Mouse (Mus musculus): ENCODE measurements around the gene Zbtb34.
A peak's percentile ranks its signal among the peaks of the same experiment; 100 is the strongest.

Gene Zbtb34

GRCm38 (mm10) chr2:33401217-33401616 is 29.9 kb downstream of the Zbtb34 start:
- peak; percentile 44 for DNase-seq (ENCODE audit: low read depth, low spot score)

GRCm38 (mm10) chr2:33400541-33400940 is 30.6 kb downstream of the Zbtb34 start:
- no peak for DNase-seq (ENCODE audit: low read depth, low spot score)

GRCm38 (mm10) chr2:33399091-33399490 is 32.0 kb downstream of the Zbtb34 start:
- DNase-seq (ENCODE audit: low read depth, low spot score) = no peak

GRCm38 (mm10) chr2:33397036-33397435 is 34.1 kb downstream of the Zbtb34 start:
- DNase-seq (ENCODE audit: low read depth, low spot score) = no peak

GRCm38 (mm10) chr2:33395053-33395452 is 36.1 kb downstream of the Zbtb34 start:
- DNase-seq (ENCODE audit: low read depth, low spot score) = no peak

GRCm38 (mm10) chr2:33393951-33394635 is 37.0 kb downstream of the Zbtb34 start:
- no peak for DNase-seq (ENCODE audit: low read depth, low spot score)

GRCm38 (mm10) chr2:33393021-33393420 is 38.1 kb downstream of the Zbtb34 start:
- DNase-seq (ENCODE audit: low read depth, low spot score) = no peak

GRCm38 (mm10) chr2:33371648-33372408 is 59.3 kb downstream of the Zbtb34 start:
- DNase-seq (ENCODE audit: low read depth, low spot score) = no peak

- peak; percentile 93 for DNase-seq (ENCODE audit: low read depth, low spot score)
Measured at GRCm38 (mm10) chr2:33370777-33371647, 60.1 kb downstream of the Zbtb34 start, which contains the start of gene Ralgps1. Gene Ralgps1 (minus strand): TSS chr2:33371486.

- DNase-seq (ENCODE audit: low read depth, low spot score) = no peak
Measured at GRCm38 (mm10) chr2:33370276-33370776, 60.8 kb downstream of the Zbtb34 start.

- DNase-seq (ENCODE audit: low read depth, low spot score) = no peak
Measured at GRCm38 (mm10) chr2:33369453-33369852, 61.7 kb downstream of the Zbtb34 start.

- no peak for DNase-seq (ENCODE audit: low read depth, low spot score)
Measured at GRCm38 (mm10) chr2:33368486-33368885, 62.6 kb downstream of the Zbtb34 start.

- DNase-seq (ENCODE audit: low read depth, low spot score) = no peak
Measured at GRCm38 (mm10) chr2:33365703-33366471, 65.2 kb downstream of the Zbtb34 start.

- no peak for DNase-seq (ENCODE audit: low read depth, low spot score)
Measured at GRCm38 (mm10) chr2:33364656-33365055, 66.5 kb downstream of the Zbtb34 start.

GRCm38 (mm10) chr2:33363890-33364289 is 67.2 kb downstream of the Zbtb34 start:
- DNase-seq (ENCODE audit: low read depth, low spot score) = no peak

- DNase-seq (ENCODE audit: low read depth, low spot score) = no peak
Measured at GRCm38 (mm10) chr2:33361139-33361716, 69.9 kb downstream of the Zbtb34 start.

GRCm38 (mm10) chr2:33360564-33360963 is 70.6 kb downstream of the Zbtb34 start:
- no peak for DNase-seq (ENCODE audit: low read depth, low spot score)

GRCm38 (mm10) chr2:33359184-33359583 is 71.9 kb downstream of the Zbtb34 start:
- DNase-seq (ENCODE audit: low read depth, low spot score) = no peak

GRCm38 (mm10) chr2:33357250-33357838 is 73.8 kb downstream of the Zbtb34 start:
- DNase-seq (ENCODE audit: low read depth, low spot score) = peak; percentile 13
